Mouse (Mus musculus): ENCODE measurements around the gene Igf2bp2. TPM values are rescaled to one million over a fixed set of nuclear protein-coding genes. Genes with fewer than 3 reads are reported as not detected.

The Igf2bp2 gene
- 89.0 and 92.6 TPM in 2 replicates for polyA plus RNA-seq (2011; ENCODE audit: insufficient read depth, insufficient read length, low read depth, missing spikeins)

DNA sequence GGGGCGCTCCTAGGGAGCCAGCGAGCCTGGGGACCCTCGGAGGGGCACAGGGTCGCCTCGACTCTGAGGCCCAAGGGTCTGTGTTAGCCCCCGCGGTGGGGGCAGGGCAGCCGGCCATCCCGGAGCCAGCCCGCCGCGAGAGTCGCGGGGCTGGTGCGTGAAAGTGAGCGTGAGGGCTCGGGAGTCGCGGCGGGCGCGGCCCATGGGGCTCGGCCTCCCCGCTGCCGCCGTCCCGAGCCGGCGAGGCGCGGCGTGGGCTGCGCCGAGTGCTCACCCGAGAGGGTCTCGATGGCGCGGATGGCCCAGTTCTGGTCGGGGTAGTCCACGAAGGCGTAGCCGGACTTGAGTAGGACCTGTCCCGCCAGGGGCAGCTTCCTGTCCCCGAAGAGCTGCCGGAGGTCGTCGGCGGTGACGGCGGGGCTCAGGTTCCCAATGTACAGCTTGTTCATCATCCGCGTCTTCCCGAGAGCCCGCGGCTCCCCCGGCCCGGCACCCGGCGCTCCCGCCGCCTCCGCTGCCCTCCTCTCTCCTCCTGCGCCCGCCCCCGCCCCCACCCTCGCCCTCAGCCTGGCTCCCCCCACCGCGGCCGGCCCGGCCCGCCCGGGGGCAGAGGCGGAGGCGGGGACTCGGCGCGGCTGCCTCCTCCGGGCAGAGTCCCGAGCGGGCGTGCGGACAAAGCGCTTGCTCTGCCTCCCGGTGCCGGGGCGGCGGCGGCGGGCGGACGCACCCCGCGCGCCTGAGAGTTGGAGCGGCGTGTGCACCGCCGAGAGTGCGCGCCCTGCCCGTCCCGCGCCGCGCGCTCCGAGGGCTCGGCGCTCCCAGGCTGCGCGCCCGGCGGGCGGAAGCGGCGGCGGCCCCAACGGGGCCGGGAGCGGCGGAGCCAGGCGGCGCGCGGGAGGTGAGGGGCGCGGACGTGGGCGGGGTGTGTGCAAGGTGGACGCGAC, at the start of gene Igf2bp2:
TSS of gene Igf2bp2 (minus strand) at position 788 of the 944 bp plus-strand sequence.
- Histone ChIP-seq H3K36me3 (ENCODE audit: control insufficient read depth, insufficient read depth, low read length, poor library complexity, severe bottlenecking) (no peaks in the 10 kb centered on the region), H3K9ac (ENCODE audit: low read depth, poor library complexity, severe bottlenecking) (peak within 1 kb of the TSS; percentile 65), H3K4me3 (ENCODE audit: low read depth, low read length) (peak within 1 kb of the TSS; percentile 86), H3K4me1 (ENCODE audit: control insufficient read depth, insufficient read depth, low read length) (no peaks in the 10 kb centered on the region), H3K27ac (ENCODE audit: insufficient read depth, low read length) (no peak within 1 kb of the TSS), H3K27me3 (ENCODE audit: control insufficient read depth, insufficient read depth, low read length, poor library complexity, severe bottlenecking) (peaks cover 14% of the 10 kb centered on the region), H3K9me3 (replicated peaks; ENCODE audit: control insufficient read depth, insufficient read depth, low read length, poor library complexity, severe bottlenecking) (no peaks in the 10 kb centered on the region)
- TF ChIP-seq EP300 (IDR thresholded peaks at IDR 0.05; ENCODE audit: insufficient read depth, low read depth, low read length) = no peak
- TF ChIP-seq CTCF (IDR thresholded peaks at IDR 0.05; ENCODE audit: low read depth, low read length) = no peak
- TF ChIP-seq POLR2A (IDR thresholded peaks at IDR 0.05; ENCODE audit: insufficient read depth, low read length) = no peak

GRCm38 (mm10) chr16:22203501-22203900, 40.4 kb upstream of the Igf2bp2 start:
- H3K4me3 ChIP-seq (ENCODE audit: low read depth, low read length) = no peak overlapping the region
- H3K4me1 ChIP-seq (ENCODE audit: control insufficient read depth, insufficient read depth, low read length) = no peaks in the 10 kb centered on the region
- no peak overlapping the region for H3K27ac ChIP-seq (ENCODE audit: insufficient read depth, low read length)
- no peaks in the 10 kb centered on the region for H3K9me3 ChIP-seq (replicated peaks; ENCODE audit: control insufficient read depth, insufficient read depth, low read length, poor library complexity, severe bottlenecking)
- H3K9ac ChIP-seq (ENCODE audit: low read depth, poor library complexity, severe bottlenecking) = no peak overlapping the region
- no peaks in the 10 kb centered on the region for H3K36me3 ChIP-seq (ENCODE audit: control insufficient read depth, insufficient read depth, low read length, poor library complexity, severe bottlenecking)
- H3K27me3 ChIP-seq (ENCODE audit: control insufficient read depth, insufficient read depth, low read length, poor library complexity, severe bottlenecking) = no peaks in the 10 kb centered on the region
- TF ChIP-seq POLR2A (IDR thresholded peaks at IDR 0.05; ENCODE audit: insufficient read depth, low read length) (no peak), EP300 (IDR thresholded peaks at IDR 0.05; ENCODE audit: insufficient read depth, low read depth, low read length) (no peak), CTCF (IDR thresholded peaks at IDR 0.05; ENCODE audit: low read depth, low read length) (no peak)

GRCm38 (mm10) chr16:22201858-22202257, 38.8 kb upstream of the Igf2bp2 start:
- Histone ChIP-seq H3K9me3 (replicated peaks; ENCODE audit: control insufficient read depth, insufficient read depth, low read length, poor library complexity, severe bottlenecking) (no peaks in the 10 kb centered on the region), H3K4me3 (ENCODE audit: low read depth, low read length) (no peak overlapping the region), H3K36me3 (ENCODE audit: control insufficient read depth, insufficient read depth, low read length, poor library complexity, severe bottlenecking) (no peaks in the 10 kb centered on the region), H3K27me3 (ENCODE audit: control insufficient read depth, insufficient read depth, low read length, poor library complexity, severe bottlenecking) (no peaks in the 10 kb centered on the region), H3K9ac (ENCODE audit: low read depth, poor library complexity, severe bottlenecking) (no peak overlapping the region), H3K27ac (ENCODE audit: insufficient read depth, low read length) (no peak overlapping the region), H3K4me1 (ENCODE audit: control insufficient read depth, insufficient read depth, low read length) (no peaks in the 10 kb centered on the region)
- TF ChIP-seq CTCF (IDR thresholded peaks at IDR 0.05; ENCODE audit: low read depth, low read length) (no peak), POLR2A (IDR thresholded peaks at IDR 0.05; ENCODE audit: insufficient read depth, low read length) (no peak), EP300 (IDR thresholded peaks at IDR 0.05; ENCODE audit: insufficient read depth, low read depth, low read length) (0 out of 2 replicates have a peak, but pooled peaks have one; percentile 11)

DNA sequence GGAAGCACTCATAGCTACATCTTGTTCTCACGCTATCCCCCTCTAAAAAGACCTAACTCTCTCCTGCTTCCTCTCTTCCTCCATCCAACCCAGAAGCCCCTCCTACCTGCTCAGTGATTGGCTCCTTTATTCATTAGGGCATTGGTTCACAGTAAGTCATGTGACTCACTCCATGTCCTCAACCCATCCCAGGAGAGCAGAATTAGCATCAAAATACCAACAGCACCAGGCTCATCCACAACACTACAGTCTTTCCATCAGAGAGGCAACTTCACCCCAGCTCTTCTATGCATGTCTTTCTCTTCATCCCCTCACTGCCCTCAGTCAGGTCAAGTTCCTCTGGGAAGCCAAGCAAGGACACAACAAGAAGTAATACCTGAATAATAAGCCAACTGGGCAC, 37.4 kb upstream of the Igf2bp2 start:
- Histone ChIP-seq H3K9ac (ENCODE audit: low read depth, poor library complexity, severe bottlenecking) (peak overlapping the region; percentile 37), H3K9me3 (replicated peaks; ENCODE audit: control insufficient read depth, insufficient read depth, low read length, poor library complexity, severe bottlenecking) (no peaks in the 10 kb centered on the region), H3K4me1 (ENCODE audit: control insufficient read depth, insufficient read depth, low read length) (no peaks in the 10 kb centered on the region), H3K27me3 (ENCODE audit: control insufficient read depth, insufficient read depth, low read length, poor library complexity, severe bottlenecking) (no peaks in the 10 kb centered on the region), H3K27ac (ENCODE audit: insufficient read depth, low read length) (peak overlapping the region; percentile 87), H3K36me3 (ENCODE audit: control insufficient read depth, insufficient read depth, low read length, poor library complexity, severe bottlenecking) (no peaks in the 10 kb centered on the region), H3K4me3 (ENCODE audit: low read depth, low read length) (no peak overlapping the region)
- peak; percentile 72 for TF ChIP-seq POLR2A (IDR thresholded peaks at IDR 0.05; ENCODE audit: insufficient read depth, low read length)
- no peak for TF ChIP-seq EP300 (IDR thresholded peaks at IDR 0.05; ENCODE audit: insufficient read depth, low read depth, low read length)
- no peak for TF ChIP-seq CTCF (IDR thresholded peaks at IDR 0.05; ENCODE audit: low read depth, low read length)

DNA sequence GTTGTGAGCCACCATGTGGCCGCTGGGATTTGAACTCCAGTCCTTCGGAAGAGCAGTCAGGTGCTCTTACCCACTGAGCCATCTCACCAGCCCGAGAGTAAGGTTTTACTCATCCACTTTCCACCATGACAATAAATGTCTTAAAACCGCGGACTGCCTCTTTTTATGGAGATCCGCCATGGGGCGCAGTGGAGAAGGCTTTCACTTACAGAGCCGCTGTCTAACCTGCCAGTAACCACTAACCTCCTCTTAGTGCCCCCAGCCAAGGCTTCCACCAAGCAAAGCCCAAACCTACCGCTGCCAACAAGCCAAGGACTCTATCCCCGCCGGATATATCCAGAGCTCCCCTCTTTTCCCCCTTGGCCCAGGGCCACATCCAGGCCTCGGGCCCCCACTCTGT, 24.3 kb upstream of the Igf2bp2 start:
- no peak for TF ChIP-seq CTCF (IDR thresholded peaks at IDR 0.05; ENCODE audit: low read depth, low read length)
- no peak for TF ChIP-seq EP300 (IDR thresholded peaks at IDR 0.05; ENCODE audit: insufficient read depth, low read depth, low read length)
- no peak for TF ChIP-seq POLR2A (IDR thresholded peaks at IDR 0.05; ENCODE audit: insufficient read depth, low read length)
- Histone ChIP-seq H3K36me3 (ENCODE audit: control insufficient read depth, insufficient read depth, low read length, poor library complexity, severe bottlenecking) (no peaks in the 10 kb centered on the region), H3K4me3 (ENCODE audit: low read depth, low read length) (peak overlapping the region; percentile 49), H3K4me1 (ENCODE audit: control insufficient read depth, insufficient read depth, low read length) (no peaks in the 10 kb centered on the region), H3K27ac (ENCODE audit: insufficient read depth, low read length) (no peak overlapping the region), H3K9me3 (replicated peaks; ENCODE audit: control insufficient read depth, insufficient read depth, low read length, poor library complexity, severe bottlenecking) (no peaks in the 10 kb centered on the region), H3K27me3 (ENCODE audit: control insufficient read depth, insufficient read depth, low read length, poor library complexity, severe bottlenecking) (no peaks in the 10 kb centered on the region), H3K9ac (ENCODE audit: low read depth, poor library complexity, severe bottlenecking) (peak overlapping the region; percentile 84)

GRCm38 (mm10) chr16:22185411-22185810, 22.3 kb upstream of the Igf2bp2 start:
- Histone ChIP-seq H3K27me3 (ENCODE audit: control insufficient read depth, insufficient read depth, low read length, poor library complexity, severe bottlenecking) (no peaks in the 10 kb centered on the region), H3K9me3 (replicated peaks; ENCODE audit: control insufficient read depth, insufficient read depth, low read length, poor library complexity, severe bottlenecking) (no peaks in the 10 kb centered on the region), H3K4me3 (ENCODE audit: low read depth, low read length) (no peak overlapping the region), H3K36me3 (ENCODE audit: control insufficient read depth, insufficient read depth, low read length, poor library complexity, severe bottlenecking) (no peaks in the 10 kb centered on the region), H3K9ac (ENCODE audit: low read depth, poor library complexity, severe bottlenecking) (no peak overlapping the region), H3K27ac (ENCODE audit: insufficient read depth, low read length) (no peak overlapping the region), H3K4me1 (ENCODE audit: control insufficient read depth, insufficient read depth, low read length) (no peaks in the 10 kb centered on the region)
- TF ChIP-seq CTCF (IDR thresholded peaks at IDR 0.05; ENCODE audit: low read depth, low read length) (no peak), EP300 (IDR thresholded peaks at IDR 0.05; ENCODE audit: insufficient read depth, low read depth, low read length) (no peak), POLR2A (IDR thresholded peaks at IDR 0.05; ENCODE audit: insufficient read depth, low read length) (no peak)

Measured in ES-Bruce4 (cell line).